Mouse (Mus musculus) myocyte (in vitro differentiated cells): ENCODE measurements at regions not wholly inside any gene's neighbourhood (a gene's known extent, or its start where the extent isn't known, plus 50 kb on each side); places are given as distances from the start of the nearest gene placed in this dataset.

Experiments used
- H3K27me3 ChIP-seq: one replicate; pipeline ENCODE4 v1.6.1; 2011; ENCODE audit not compliant: control insufficient read depth, insufficient read depth, insufficient read length
- H3K36me3 ChIP-seq: one replicate; pipeline ENCODE4 v1.6.1; 2011; ENCODE audit not compliant: control insufficient read depth, insufficient read depth
- H3K4me2 ChIP-seq: one replicate; pipeline ENCODE4 v1.6.1; 2011; ENCODE audit warnings: low read depth, control low read depth
- H3K4me3 ChIP-seq: one replicate; pipeline ENCODE4 v1.5.1; 2011; ENCODE audit warnings: mild to moderate bottlenecking, control low read depth, moderate library complexity
- H3K79me2 ChIP-seq: one replicate; pipeline ENCODE4 v1.6.1; 2011; ENCODE audit not compliant: control insufficient read depth, insufficient read depth
- H3ac ChIP-seq: one replicate; pipeline ENCODE4 v1.6.1; 2011; ENCODE audit not compliant: control insufficient read depth, insufficient read length
- CEBPB ChIP-seq: IDR thresholded peaks from 2 replicates; pipeline ENCODE4 v1.6.1; 2011; ENCODE audit warnings: mild to moderate bottlenecking, moderate library complexity; ENCODE audit not compliant: poor library complexity, insufficient read depth, severe bottlenecking
- E2F4 ChIP-seq: IDR thresholded peaks from one replicate; pipeline ENCODE4 v1.6.1; 2011; ENCODE audit warnings: mild to moderate bottlenecking, control low read depth, moderate library complexity; ENCODE audit not compliant: insufficient read depth
- MAX ChIP-seq: IDR thresholded peaks from one replicate; pipeline ENCODE4 v1.6.1; 2011; ENCODE audit warnings: low read depth, mild to moderate bottlenecking, control low read depth
- MYOD1 ChIP-seq, 3 experiments: IDR thresholded peaks; one replicate each; pipeline ENCODE4 v1.6.1; 2011; ENCODE audit warnings: control low read depth in 2 of 3, low read depth in 2 of 3, mild to moderate bottlenecking in 2 of 3, moderate library complexity in 1 of 3; ENCODE audit not compliant: insufficient read length in 2 of 3, control insufficient read depth in 1 of 3
- MYOG ChIP-seq, 3 experiments: IDR thresholded peaks; one replicate each; pipeline ENCODE4 v1.6.1; 2011; ENCODE audit warnings: control low read depth in 2 of 3, low read depth in 2 of 3, mild to moderate bottlenecking in 2 of 3; ENCODE audit not compliant: insufficient read length in 2 of 3, control insufficient read depth in 1 of 3, insufficient read depth in 1 of 3
- POLR2A ChIP-seq: IDR thresholded peaks from one replicate; pipeline ENCODE4 v1.6.1; 2011; ENCODE audit warnings: low read depth, mild to moderate bottlenecking, control low read depth, moderate library complexity; ENCODE audit not compliant: insufficient read length
- POLR2AphosphoS2 ChIP-seq: IDR thresholded peaks from one replicate; pipeline ENCODE4 v1.6.1; 2011; ENCODE audit warnings: low read depth, control low read depth; ENCODE audit not compliant: insufficient read length
- REST ChIP-seq: IDR thresholded peaks from one replicate; pipeline ENCODE4 v1.6.1; 2011; ENCODE audit warnings: mild to moderate bottlenecking, control low read depth, moderate library complexity; ENCODE audit not compliant: insufficient read depth, insufficient read length
- SRF ChIP-seq: IDR thresholded peaks from one replicate; pipeline ENCODE4 v1.6.1; 2011; ENCODE audit warnings: low read depth; ENCODE audit not compliant: control insufficient read depth, insufficient read length
- TCF12 ChIP-seq: IDR thresholded peaks from one replicate; pipeline ENCODE4 v1.6.1; 2011; ENCODE audit warnings: mild to moderate bottlenecking, control low read depth; ENCODE audit not compliant: poor library complexity, insufficient read depth, severe bottlenecking
- TCF3 ChIP-seq: IDR thresholded peaks from one replicate; pipeline ENCODE4 v1.6.1; 2011; ENCODE audit warnings: low read depth, control low read depth; ENCODE audit not compliant: insufficient read length
- USF1 ChIP-seq: IDR thresholded peaks from one replicate; pipeline ENCODE4 v1.6.1; 2011; ENCODE audit warnings: low read depth, mild to moderate bottlenecking, control low read depth, moderate library complexity

GRCm38 (mm10) chr12:77696039-77696631 lies 458.2 kb downstream of the Fut8 start:
- H3K36me3 ChIP-seq = no peaks in the 10 kb centered on the region
- no peaks in the 10 kb centered on the region for H3K27me3 ChIP-seq
- no peak overlapping the region for H3K4me2 ChIP-seq
- no peak for TF ChIP-seq E2F4
- TF ChIP-seq MYOG (IDR thresholded peaks at IDR 0.05; ENCODE audit: control insufficient read depth in 1 of 3, insufficient read depth in 1 of 3, insufficient read length in 2 of 3, low read depth in 2 of 3) = no peak
- TF ChIP-seq REST = no peak
- TF ChIP-seq USF1 = no peak
- no peak for TF ChIP-seq TCF12
- TF ChIP-seq POLR2AphosphoS2 = no peak
- TF ChIP-seq MAX = no peak
- TF ChIP-seq MYOD1 (IDR thresholded peaks at IDR 0.05; ENCODE audit: control insufficient read depth in 1 of 3, insufficient read length in 2 of 3, low read depth in 2 of 3) = no peak
- no peak for TF ChIP-seq SRF
- TF ChIP-seq POLR2A = no peak
- no peak for TF ChIP-seq TCF3
- no peak for TF ChIP-seq CEBPB
- H3K79me2 ChIP-seq = no peaks in the 10 kb centered on the region
- H3ac ChIP-seq = no peak overlapping the region
- H3K4me3 ChIP-seq = no peak overlapping the region

DNA sequence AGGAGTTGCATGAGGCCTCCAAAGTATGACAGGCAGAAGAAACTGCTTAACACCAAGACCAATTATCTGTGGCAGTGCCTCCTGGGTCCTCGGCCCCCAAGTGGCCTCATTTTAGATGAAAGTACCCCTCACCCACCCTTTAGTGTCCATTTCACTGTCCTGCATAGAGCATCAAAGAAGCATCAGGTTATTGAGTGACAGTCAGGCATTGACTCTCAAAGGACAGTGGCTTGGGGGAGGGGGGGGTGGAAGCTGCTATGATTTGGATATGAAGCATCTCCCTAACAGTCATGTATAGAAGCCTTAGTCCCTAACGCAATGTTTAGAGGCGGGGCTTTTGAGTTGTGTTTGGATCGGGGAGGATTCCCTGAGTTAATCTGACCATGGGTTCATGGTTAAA lies 458.7 kb downstream of the Fut8 start:
- Histone ChIP-seq H3K27me3 (no peaks in the 10 kb centered on the region), H3K4me3 (no peak overlapping the region), H3ac (no peak overlapping the region), H3K36me3 (no peaks in the 10 kb centered on the region), H3K4me2 (no peak overlapping the region), H3K79me2 (no peaks in the 10 kb centered on the region)
- no peak for TF ChIP-seq MYOD1 (IDR thresholded peaks at IDR 0.05; ENCODE audit: control insufficient read depth in 1 of 3, insufficient read length in 2 of 3, low read depth in 2 of 3)
- TF ChIP-seq CEBPB = no peak
- no peak for TF ChIP-seq USF1
- no peak for TF ChIP-seq SRF
- no peak for TF ChIP-seq TCF12
- TF ChIP-seq E2F4 = no peak
- TF ChIP-seq REST = no peak
- TF ChIP-seq MYOG (IDR thresholded peaks at IDR 0.05; ENCODE audit: control insufficient read depth in 1 of 3, insufficient read depth in 1 of 3, insufficient read length in 2 of 3, low read depth in 2 of 3) = no peak
- TF ChIP-seq POLR2AphosphoS2 = no peak
- TF ChIP-seq TCF3 = no peak
- TF ChIP-seq POLR2A = no peak
- TF ChIP-seq MAX = no peak

GRCm38 (mm10) chr12:77698088-77698487 lies 460.2 kb downstream of the Fut8 start:
- no peak for TF ChIP-seq REST
- TF ChIP-seq TCF3 = no peak
- no peak for TF ChIP-seq POLR2AphosphoS2
- no peak for TF ChIP-seq USF1
- no peak for TF ChIP-seq MYOG (IDR thresholded peaks at IDR 0.05; ENCODE audit: control insufficient read depth in 1 of 3, insufficient read depth in 1 of 3, insufficient read length in 2 of 3, low read depth in 2 of 3)
- no peak for TF ChIP-seq CEBPB
- no peak for TF ChIP-seq SRF
- no peak for TF ChIP-seq POLR2A
- no peak for TF ChIP-seq MAX
- no peak for TF ChIP-seq TCF12

GRCm38 (mm10) chr12:77699896-77700605 lies 462.1 kb downstream of the Fut8 start:
- Histone ChIP-seq H3K79me2 (no peaks in the 10 kb centered on the region), H3K4me3 (no peak overlapping the region), H3K27me3 (no peaks in the 10 kb centered on the region), H3ac (no peak overlapping the region), H3K36me3 (no peaks in the 10 kb centered on the region), H3K4me2 (no peak overlapping the region)
- TF ChIP-seq USF1 = no peak
- TF ChIP-seq POLR2AphosphoS2 = no peak
- TF ChIP-seq MYOG (IDR thresholded peaks at IDR 0.05; ENCODE audit: control insufficient read depth in 1 of 3, insufficient read depth in 1 of 3, insufficient read length in 2 of 3, low read depth in 2 of 3) = no peak
- no peak for TF ChIP-seq MYOD1 (IDR thresholded peaks at IDR 0.05; ENCODE audit: control insufficient read depth in 1 of 3, insufficient read length in 2 of 3, low read depth in 2 of 3)
- no peak for TF ChIP-seq TCF12
- TF ChIP-seq MAX = no peak
- no peak for TF ChIP-seq TCF3

More at GRCm38 (mm10) chr12:77698088-77698487, 460.2 kb downstream of the Fut8 start:
- Histone ChIP-seq H3K4me3 (no peak overlapping the region), H3K36me3 (no peaks in the 10 kb centered on the region), H3K27me3 (no peaks in the 10 kb centered on the region), H3K4me2 (no peak overlapping the region), H3ac (no peak overlapping the region), H3K79me2 (no peaks in the 10 kb centered on the region)
